Mouse (Mus musculus) kidney, embryonic 14.5 days (tissue): ENCODE measurements at regions not wholly inside any gene's neighbourhood (a gene's known extent, or its start where the extent isn't known, plus 50 kb on each side); places are given as distances from the start of the nearest gene placed in this dataset.

ENCODE experiments used
- ATAC-seq: fragments of 200-750 bp; cut with Nextera tagmentation; 2 replicates; pipeline ENCODE4 v1.8.0; 2017; ENCODE audit warnings: moderate number of reproducible peaks, mild to moderate bottlenecking, moderate TSS enrichment, moderate library complexity; ENCODE audit not compliant: low FRiP score, low TSS enrichment
- H3K27ac ChIP-seq: fragments of 300-500 bp; sonication (generic); 2 replicates; pipeline ENCODE4 v1.5.1; 2014; ENCODE audit warnings: low read depth, mild to moderate bottlenecking, low read length, moderate library complexity, mixed read lengths
- H3K27me3 ChIP-seq: fragments of 300-500 bp; sonication (generic); 2 replicates; pipeline ENCODE4 v1.6.1; 2014; ENCODE audit warnings: mild to moderate bottlenecking, low read length; ENCODE audit not compliant: control insufficient read depth, insufficient read depth
- H3K36me3 ChIP-seq: fragments of 300-500 bp; sonication (generic); 2 replicates; pipeline ENCODE4 v1.6.1; 2014; ENCODE audit warnings: low read length, mixed read lengths; ENCODE audit not compliant: control insufficient read depth, insufficient read depth
- H3K4me1 ChIP-seq: fragments of 300-500 bp; sonication (generic); 2 replicates; pipeline ENCODE4 v1.6.1; 2014; ENCODE audit warnings: low read length, mixed read lengths; ENCODE audit not compliant: control insufficient read depth, insufficient read depth
- H3K4me2 ChIP-seq: fragments of 300-500 bp; sonication (generic); replicated peaks from 2 replicates; pipeline ENCODE4 v1.6.1; 2014; ENCODE audit warnings: low read depth, mild to moderate bottlenecking, low read length
- H3K4me3 ChIP-seq: fragments of 300-500 bp; sonication (generic); 2 replicates; pipeline ENCODE4 v1.5.1; 2014; ENCODE audit warnings: mild to moderate bottlenecking, low read length
- H3K9ac ChIP-seq: fragments of 300-500 bp; sonication (generic); 2 replicates; pipeline ENCODE4 v1.6.1; 2014; ENCODE audit warnings: low read depth, mild to moderate bottlenecking, low read length, moderate library complexity
- H3K9me3 ChIP-seq: fragments of 300-500 bp; sonication (generic); 2 replicates; pipeline ENCODE4 v1.6.1; 2016; ENCODE audit warnings: low read length; ENCODE audit not compliant: control insufficient read depth
- WGBS: fragments of 180-500 bp; shearing (Covaris S2); extraction: QIAGEN DNeasy Blood & Tissue Kit; methylation state at CpG from one replicate; pipeline ENCODE4 v1.1.7; 2014; 5-methylcytosine and 5-hydroxymethylcytosine counted together

GRCm38 (mm10) chr12:59460997-59461961 is 241.8 kb upstream of the Fbxo33 start:
- H3K4me3 ChIP-seq, result no peak overlapping the region
- no peak for ATAC-seq
- WGBS, result 76% methylated on average over 10 of the region's 10 CpGs
- H3K4me2 ChIP-seq, result no peak overlapping the region
- H3K4me1 ChIP-seq, result no peaks in the 10 kb centered on the region
- H3K9ac ChIP-seq, result no peak overlapping the region
- no peaks in the 10 kb centered on the region for H3K27me3 ChIP-seq
- no peaks in the 10 kb centered on the region for H3K9me3 ChIP-seq
- no peaks in the 10 kb centered on the region for H3K36me3 ChIP-seq
- H3K27ac ChIP-seq, result no peak overlapping the region

GRCm38 (mm10) chr12:59456175-59456851 is 236.8 kb upstream of the Fbxo33 start:
- H3K9me3 ChIP-seq, result no peaks in the 10 kb centered on the region
- 74% methylated on average over 5 of the region's 5 CpGs for WGBS
- no peaks in the 10 kb centered on the region for H3K27me3 ChIP-seq
- ATAC-seq, result no peak
- no peak overlapping the region for H3K27ac ChIP-seq
- no peak overlapping the region for H3K4me3 ChIP-seq
- no peak overlapping the region for H3K9ac ChIP-seq
- no peaks in the 10 kb centered on the region for H3K4me1 ChIP-seq
- no peaks in the 10 kb centered on the region for H3K36me3 ChIP-seq
- no peak overlapping the region for H3K4me2 ChIP-seq

DNA sequence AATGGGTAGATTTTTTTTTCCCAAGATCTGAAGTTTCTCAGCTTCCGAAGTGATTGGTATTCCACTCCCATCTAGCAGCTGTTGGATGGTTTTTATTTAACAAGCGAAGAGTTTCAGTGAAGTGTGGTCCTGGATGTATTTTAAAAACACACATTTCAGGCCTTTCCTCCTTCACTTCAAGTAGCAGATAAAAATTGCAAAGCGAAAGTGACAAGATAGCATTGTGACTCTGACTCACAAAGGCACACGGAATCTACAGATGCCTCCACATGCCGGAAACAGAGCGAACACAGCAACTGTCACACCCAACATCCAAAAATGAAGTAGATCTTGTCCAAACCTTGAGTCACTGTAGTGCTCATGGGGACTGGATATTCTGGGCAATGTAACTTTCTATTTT is 195.5 kb upstream of the Fbxo33 start:
- Histone ChIP-seq H3K27me3 (no peaks in the 10 kb centered on the region), H3K4me3 (no peak overlapping the region), H3K9me3 (no peaks in the 10 kb centered on the region), H3K4me1 (no peaks in the 10 kb centered on the region), H3K27ac (no peak overlapping the region), H3K36me3 (no peaks in the 10 kb centered on the region), H3K4me2 (no peak overlapping the region), H3K9ac (no peak overlapping the region)
- ATAC-seq, result no peak
- 93% methylated on average over 6 of the region's 6 CpGs for WGBS

- no peaks in the 10 kb centered on the region for H3K36me3 ChIP-seq
- H3K9ac ChIP-seq, result no peak overlapping the region
- no peak for ATAC-seq
- no peak overlapping the region for H3K27ac ChIP-seq
- no peaks in the 10 kb centered on the region for H3K27me3 ChIP-seq
- H3K4me3 ChIP-seq, result no peak overlapping the region
- H3K4me2 ChIP-seq, result no peak overlapping the region
- no peaks in the 10 kb centered on the region for H3K4me1 ChIP-seq
- H3K9me3 ChIP-seq, result no peaks in the 10 kb centered on the region
- 36% methylated on average over 1 of the region's 1 CpGs for WGBS
Measured at GRCm38 (mm10) chr12:59411491-59411890, 192.0 kb upstream of the Fbxo33 start.

GRCm38 (mm10) chr12:59391103-59391502 is 171.6 kb upstream of the Fbxo33 start:
- H3K9ac ChIP-seq, result no peak overlapping the region
- H3K27me3 ChIP-seq, result no peaks in the 10 kb centered on the region
- no peaks in the 10 kb centered on the region for H3K36me3 ChIP-seq
- H3K9me3 ChIP-seq, result no peaks in the 10 kb centered on the region
- H3K4me3 ChIP-seq, result no peak overlapping the region
- H3K27ac ChIP-seq, result no peak overlapping the region
- no peak for ATAC-seq
- H3K4me2 ChIP-seq, result no peak overlapping the region
- H3K4me1 ChIP-seq, result no peaks in the 10 kb centered on the region
- WGBS, result 95% methylated on average over 3 of the region's 3 CpGs

- H3K9me3 ChIP-seq, result no peaks in the 10 kb centered on the region
- no peak overlapping the region for H3K9ac ChIP-seq
- ATAC-seq, result no peak
- no peak overlapping the region for H3K4me2 ChIP-seq
- H3K4me1 ChIP-seq, result no peaks in the 10 kb centered on the region
- no peak overlapping the region for H3K4me3 ChIP-seq
- no peak overlapping the region for H3K27ac ChIP-seq
- 30% methylated on average over 3 of the region's 3 CpGs for WGBS
- H3K27me3 ChIP-seq, result no peaks in the 10 kb centered on the region
- no peaks in the 10 kb centered on the region for H3K36me3 ChIP-seq
Measured at GRCm38 (mm10) chr12:59382812-59383211, 163.3 kb upstream of the Fbxo33 start.

DNA sequence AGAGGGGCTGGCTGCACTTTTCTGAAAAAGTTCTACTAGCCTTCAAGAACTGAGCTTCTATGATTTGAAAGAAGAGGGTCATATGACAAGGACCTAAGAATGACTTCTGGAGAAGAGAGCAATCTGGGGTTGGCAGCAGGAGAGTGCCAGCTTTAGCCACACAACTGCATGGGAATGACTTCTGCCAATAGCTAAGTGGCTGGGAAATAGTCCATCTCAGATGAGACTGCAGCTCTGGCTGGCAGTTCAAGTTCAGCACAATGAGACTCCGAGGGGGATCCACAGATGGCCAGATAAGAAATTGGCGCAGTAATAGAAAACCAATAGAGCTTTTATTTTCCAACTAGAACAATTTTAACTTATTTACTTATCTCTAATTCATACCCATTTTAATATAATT is 122.1 kb upstream of the Fbxo33 start:
- WGBS, result 91% methylated on average over 2 of the region's 2 CpGs
- Histone ChIP-seq H3K4me3 (no peak overlapping the region), H3K27ac (no peak overlapping the region), H3K9ac (no peak overlapping the region), H3K9me3 (no peaks in the 10 kb centered on the region), H3K27me3 (no peaks in the 10 kb centered on the region), H3K4me1 (no peaks in the 10 kb centered on the region), H3K36me3 (no peaks in the 10 kb centered on the region), H3K4me2 (no peak overlapping the region)
- ATAC-seq, result no peak

GRCm38 (mm10) chr12:59330753-59331152 is 111.2 kb upstream of the Fbxo33 start:
- Histone ChIP-seq H3K9ac (no peak overlapping the region), H3K4me1 (no peaks in the 10 kb centered on the region), H3K27ac (no peak overlapping the region), H3K4me3 (no peak overlapping the region), H3K36me3 (no peaks in the 10 kb centered on the region), H3K4me2 (no peak overlapping the region), H3K9me3 (no peaks in the 10 kb centered on the region), H3K27me3 (no peaks in the 10 kb centered on the region)
- WGBS, result 86% methylated on average over 2 of the region's 2 CpGs
- no peak for ATAC-seq

GRCm38 (mm10) chr12:59312703-59313102 is 93.2 kb upstream of the Fbxo33 start:
- WGBS, result 77% methylated on average over 1 of the region's 1 CpGs
- Histone ChIP-seq H3K4me2 (no peak overlapping the region), H3K4me3 (no peak overlapping the region), H3K9me3 (no peaks in the 10 kb centered on the region), H3K27me3 (no peaks in the 10 kb centered on the region), H3K4me1 (no peaks in the 10 kb centered on the region), H3K36me3 (no peaks in the 10 kb centered on the region), H3K9ac (no peak overlapping the region), H3K27ac (no peak overlapping the region)
- ATAC-seq, result no peak
